Mouse (Mus musculus): ENCODE data around the gene Alg14. TPM values are rescaled to one million over a fixed set of nuclear protein-coding genes. Genes with fewer than 3 reads are reported as not detected.

The Alg14 gene
- polyA plus RNA-seq, 1 experiment from 2014 or later: 44.8 TPM

- Histone ChIP-seq H3K9me3 (ENCODE audit: control insufficient read depth, low read length) (no peaks in the 10 kb centered on the region), H3K27ac (ENCODE audit: low read depth, low read length) (peak overlapping the region; percentile 56), H3K27me3 (replicated peaks; ENCODE audit: control insufficient read depth, insufficient read depth, low read length) (no peaks in the 10 kb centered on the region), H3K9ac (ENCODE audit: low read depth, low read length) (peak overlapping the region; percentile 11; the same call in 1 of the 2 replicates), H3K4me3 (ENCODE audit: low read length) (no peak overlapping the region), H3K36me3 (ENCODE audit: control insufficient read depth, insufficient read depth, low read length) (no peaks in the 10 kb centered on the region), H3K4me1 (ENCODE audit: control insufficient read depth, insufficient read depth, low read depth, low read length) (peaks cover 16% of the 10 kb centered on the region), H3K4me2 (ENCODE audit: low read length) (peak overlapping the region; percentile 1)
- peak; percentile 87 for ATAC-seq
- 27% methylated on average over 33 of the region's 33 CpGs for WGBS
Measured at GRCm38 (mm10) chr3:121349334-121350169, 58.0 kb downstream of the Alg14 start.

- H3K9ac ChIP-seq (ENCODE audit: low read depth, low read length): no peak overlapping the region
- no peaks in the 10 kb centered on the region for H3K36me3 ChIP-seq (ENCODE audit: control insufficient read depth, insufficient read depth, low read length)
- H3K4me1 ChIP-seq (ENCODE audit: control insufficient read depth, insufficient read depth, low read depth, low read length): peaks cover 16% of the 10 kb centered on the region
- no peak overlapping the region for H3K4me3 ChIP-seq (ENCODE audit: low read length)
- ATAC-seq: no peak
- H3K27ac ChIP-seq (ENCODE audit: low read depth, low read length): no peak overlapping the region
- H3K4me2 ChIP-seq (ENCODE audit: low read length): no peak overlapping the region
- H3K27me3 ChIP-seq (replicated peaks; ENCODE audit: control insufficient read depth, insufficient read depth, low read length): no peaks in the 10 kb centered on the region
- H3K9me3 ChIP-seq (ENCODE audit: control insufficient read depth, low read length): no peaks in the 10 kb centered on the region
- WGBS: 96% methylated on average over 6 of the region's 6 CpGs
Measured at GRCm38 (mm10) chr3:121351257-121351656, 59.7 kb downstream of the Alg14 start.

GRCm38 (mm10) chr3:121354281-121354680 lies 62.7 kb downstream of the Alg14 start:
- Histone ChIP-seq H3K27me3 (replicated peaks; ENCODE audit: control insufficient read depth, insufficient read depth, low read length) (no peaks in the 10 kb centered on the region), H3K4me1 (ENCODE audit: control insufficient read depth, insufficient read depth, low read depth, low read length) (peaks cover 5% of the 10 kb centered on the region), H3K4me3 (ENCODE audit: low read length) (no peak overlapping the region), H3K9me3 (ENCODE audit: control insufficient read depth, low read length) (no peaks in the 10 kb centered on the region), H3K4me2 (ENCODE audit: low read length) (no peak overlapping the region), H3K9ac (ENCODE audit: low read depth, low read length) (no peak overlapping the region), H3K27ac (ENCODE audit: low read depth, low read length) (no peak overlapping the region), H3K36me3 (ENCODE audit: control insufficient read depth, insufficient read depth, low read length) (no peaks in the 10 kb centered on the region)
- no peak for ATAC-seq
- WGBS: 90% methylated on average over 9 of the region's 9 CpGs

GRCm38 (mm10) chr3:121354861-121355470 lies 63.4 kb downstream of the Alg14 start:
- H3K36me3 ChIP-seq (ENCODE audit: control insufficient read depth, insufficient read depth, low read length): no peaks in the 10 kb centered on the region
- peak; percentile 51; the same call in 1 of the 2 replicates for ATAC-seq
- WGBS: 78% methylated on average over 18 of the region's 18 CpGs

GRCm38 (mm10) chr3:121355569-121355968 lies 64.0 kb downstream of the Alg14 start:
- no peaks in the 10 kb centered on the region for H3K36me3 ChIP-seq (ENCODE audit: control insufficient read depth, insufficient read depth, low read length)
- no peak for ATAC-seq
- H3K9ac ChIP-seq (ENCODE audit: low read depth, low read length): no peak overlapping the region
- no peak overlapping the region for H3K4me2 ChIP-seq (ENCODE audit: low read length)
- no peaks in the 10 kb centered on the region for H3K9me3 ChIP-seq (ENCODE audit: control insufficient read depth, low read length)
- no peaks in the 10 kb centered on the region for H3K4me1 ChIP-seq (ENCODE audit: control insufficient read depth, insufficient read depth, low read depth, low read length)
- 88% methylated on average over 9 of the region's 9 CpGs for WGBS
- no peak overlapping the region for H3K27ac ChIP-seq (ENCODE audit: low read depth, low read length)
- H3K4me3 ChIP-seq (ENCODE audit: low read length): no peak overlapping the region
- no peaks in the 10 kb centered on the region for H3K27me3 ChIP-seq (replicated peaks; ENCODE audit: control insufficient read depth, insufficient read depth, low read length)

More at GRCm38 (mm10) chr3:121354861-121355470, 63.4 kb downstream of the Alg14 start:
- H3K27ac ChIP-seq (ENCODE audit: low read depth, low read length): no peak overlapping the region
- no peaks in the 10 kb centered on the region for H3K27me3 ChIP-seq (replicated peaks; ENCODE audit: control insufficient read depth, insufficient read depth, low read length)
- H3K9me3 ChIP-seq (ENCODE audit: control insufficient read depth, low read length): no peaks in the 10 kb centered on the region
- no peak overlapping the region for H3K4me3 ChIP-seq (ENCODE audit: low read length)
- H3K4me1 ChIP-seq (ENCODE audit: control insufficient read depth, insufficient read depth, low read depth, low read length): peaks cover 1% of the 10 kb centered on the region
- no peak overlapping the region for H3K4me2 ChIP-seq (ENCODE audit: low read length)
- H3K9ac ChIP-seq (ENCODE audit: low read depth, low read length): no peak overlapping the region

GRCm38 (mm10) chr3:121356111-121356510 lies 64.5 kb downstream of the Alg14 start:
- 80% methylated on average over 6 of the region's 6 CpGs for WGBS
- Histone ChIP-seq H3K4me2 (ENCODE audit: low read length) (no peak overlapping the region), H3K27me3 (replicated peaks; ENCODE audit: control insufficient read depth, insufficient read depth, low read length) (no peaks in the 10 kb centered on the region), H3K9ac (ENCODE audit: low read depth, low read length) (no peak overlapping the region), H3K4me3 (ENCODE audit: low read length) (no peak overlapping the region), H3K4me1 (ENCODE audit: control insufficient read depth, insufficient read depth, low read depth, low read length) (no peaks in the 10 kb centered on the region), H3K9me3 (ENCODE audit: control insufficient read depth, low read length) (no peaks in the 10 kb centered on the region), H3K36me3 (ENCODE audit: control insufficient read depth, insufficient read depth, low read length) (no peaks in the 10 kb centered on the region), H3K27ac (ENCODE audit: low read depth, low read length) (no peak overlapping the region)
- ATAC-seq: no peak

- Histone ChIP-seq H3K9ac (ENCODE audit: low read depth, low read length) (no peak overlapping the region), H3K27me3 (replicated peaks; ENCODE audit: control insufficient read depth, insufficient read depth, low read length) (no peaks in the 10 kb centered on the region), H3K4me2 (ENCODE audit: low read length) (no peak overlapping the region), H3K9me3 (ENCODE audit: control insufficient read depth, low read length) (no peaks in the 10 kb centered on the region), H3K4me3 (ENCODE audit: low read length) (no peak overlapping the region), H3K36me3 (ENCODE audit: control insufficient read depth, insufficient read depth, low read length) (no peaks in the 10 kb centered on the region), H3K4me1 (ENCODE audit: control insufficient read depth, insufficient read depth, low read depth, low read length) (no peaks in the 10 kb centered on the region), H3K27ac (ENCODE audit: low read depth, low read length) (no peak overlapping the region)
- 74% methylated on average over 3 of the region's 3 CpGs for WGBS
- ATAC-seq: no peak
Measured at GRCm38 (mm10) chr3:121357030-121357429, 65.5 kb downstream of the Alg14 start.

- Histone ChIP-seq H3K9me3 (ENCODE audit: control insufficient read depth, low read length) (no peaks in the 10 kb centered on the region), H3K27me3 (replicated peaks; ENCODE audit: control insufficient read depth, insufficient read depth, low read length) (no peaks in the 10 kb centered on the region), H3K36me3 (ENCODE audit: control insufficient read depth, insufficient read depth, low read length) (no peaks in the 10 kb centered on the region), H3K4me2 (ENCODE audit: low read length) (no peak overlapping the region), H3K27ac (ENCODE audit: low read depth, low read length) (no peak overlapping the region), H3K9ac (ENCODE audit: low read depth, low read length) (no peak overlapping the region), H3K4me1 (ENCODE audit: control insufficient read depth, insufficient read depth, low read depth, low read length) (no peaks in the 10 kb centered on the region), H3K4me3 (ENCODE audit: low read length) (no peak overlapping the region)
- WGBS: 70% methylated on average over 2 of the region's 2 CpGs
- no peak for ATAC-seq
Measured at GRCm38 (mm10) chr3:121358285-121358684, 66.7 kb downstream of the Alg14 start.

- no peak overlapping the region for H3K4me3 ChIP-seq (ENCODE audit: low read length)
- H3K36me3 ChIP-seq (ENCODE audit: control insufficient read depth, insufficient read depth, low read length): no peaks in the 10 kb centered on the region
- WGBS: 82% methylated on average over 6 of the region's 6 CpGs
- no peak for ATAC-seq
- no peaks in the 10 kb centered on the region for H3K27me3 ChIP-seq (replicated peaks; ENCODE audit: control insufficient read depth, insufficient read depth, low read length)
- H3K4me2 ChIP-seq (ENCODE audit: low read length): no peak overlapping the region
- no peaks in the 10 kb centered on the region for H3K4me1 ChIP-seq (ENCODE audit: control insufficient read depth, insufficient read depth, low read depth, low read length)
- no peak overlapping the region for H3K27ac ChIP-seq (ENCODE audit: low read depth, low read length)
- no peaks in the 10 kb centered on the region for H3K9me3 ChIP-seq (ENCODE audit: control insufficient read depth, low read length)
- no peak overlapping the region for H3K9ac ChIP-seq (ENCODE audit: low read depth, low read length)
Measured at GRCm38 (mm10) chr3:121358850-121359249, 67.3 kb downstream of the Alg14 start.
